Mouse (Mus musculus): ENCODE measurements around the gene Nudt16l1. TPM values are rescaled to one million over a fixed set of nuclear protein-coding genes. Genes with fewer than 3 reads are reported as not detected.

Gene Nudt16l1
- polyA plus RNA-seq (2014; fragmentation: Nextera tagmentation; extraction: Ambion mirVana) = 135 and 140 TPM in 2 replicates

- Histone ChIP-seq H3K27ac (ENCODE audit: low read depth, low read length) (peak within 1 kb of the TSS; percentile 78), H3K4me1 (ENCODE audit: control insufficient read depth, insufficient read depth, low read length) (peaks cover 8% of the 10 kb centered on the region), H3K9me3 (ENCODE audit: control insufficient read depth, low read length) (no peaks in the 10 kb centered on the region), H3K36me3 (ENCODE audit: control insufficient read depth, insufficient read depth, low read length) (peaks cover 58% of the 10 kb centered on the region), H3K4me2 (ENCODE audit: low read depth, low read length) (peak within 1 kb of the TSS; percentile 91), H3K4me3 (ENCODE audit: low read depth, low read length) (peak within 1 kb of the TSS; percentile 60), H3K27me3 (ENCODE audit: control insufficient read depth, insufficient read depth, low read length) (no peaks in the 10 kb centered on the region), H3K9ac (replicated peaks; ENCODE audit: low read depth, low read length) (peak within 1 kb of the TSS; percentile 88)
- 9% methylated on average over 2 of the region's 2 CpGs for WGBS
- ATAC-seq (ENCODE audit: low read depth) = no peak; the same call in 1 of the 2 replicates
These were observed at the start of gene Nudt16l1 for GRCm38 (mm10) chr16:4938461-4938860. Nudt16l1 (plus strand) TSS chr16:4938761.

- Histone ChIP-seq H3K4me1 (ENCODE audit: control insufficient read depth, insufficient read depth, low read length) (peaks cover 25% of the 10 kb centered on the region), H3K4me2 (ENCODE audit: low read depth, low read length) (no peak overlapping the region), H3K36me3 (ENCODE audit: control insufficient read depth, insufficient read depth, low read length) (no peaks in the 10 kb centered on the region), H3K9ac (replicated peaks; ENCODE audit: low read depth, low read length) (no peak overlapping the region), H3K4me3 (ENCODE audit: low read depth, low read length) (no peak overlapping the region), H3K27ac (ENCODE audit: low read depth, low read length) (no peak overlapping the region), H3K27me3 (ENCODE audit: control insufficient read depth, insufficient read depth, low read length) (no peaks in the 10 kb centered on the region), H3K9me3 (ENCODE audit: control insufficient read depth, low read length) (no peaks in the 10 kb centered on the region)
- WGBS = 74% methylated on average over 4 of the region's 4 CpGs
- no peak for ATAC-seq (ENCODE audit: low read depth)
These were observed 48.3 kb upstream of the Nudt16l1 start for GRCm38 (mm10) chr16:4890201-4890709.

GRCm38 (mm10) chr16:4892171-4892570, 46.4 kb upstream of the Nudt16l1 start:
- ATAC-seq (ENCODE audit: low read depth) = no peak
- no peak overlapping the region for H3K4me3 ChIP-seq (ENCODE audit: low read depth, low read length)
- no peak overlapping the region for H3K9ac ChIP-seq (replicated peaks; ENCODE audit: low read depth, low read length)
- H3K4me2 ChIP-seq (ENCODE audit: low read depth, low read length) = no peak overlapping the region
- peaks cover 19% of the 10 kb centered on the region for H3K4me1 ChIP-seq (ENCODE audit: control insufficient read depth, insufficient read depth, low read length)
- WGBS = 91% methylated on average over 6 of the region's 6 CpGs
- H3K9me3 ChIP-seq (ENCODE audit: control insufficient read depth, low read length) = no peaks in the 10 kb centered on the region
- H3K27me3 ChIP-seq (ENCODE audit: control insufficient read depth, insufficient read depth, low read length) = no peaks in the 10 kb centered on the region
- no peaks in the 10 kb centered on the region for H3K36me3 ChIP-seq (ENCODE audit: control insufficient read depth, insufficient read depth, low read length)
- no peak overlapping the region for H3K27ac ChIP-seq (ENCODE audit: low read depth, low read length)

GRCm38 (mm10) chr16:4894201-4894908, 44.2 kb upstream of the Nudt16l1 start:
- peaks cover 2% of the 10 kb centered on the region; the same call in 1 of the 2 replicates for H3K4me1 ChIP-seq (ENCODE audit: control insufficient read depth, insufficient read depth, low read length)
- WGBS = 82% methylated on average over 7 of the region's 7 CpGs
- no peaks in the 10 kb centered on the region for H3K9me3 ChIP-seq (ENCODE audit: control insufficient read depth, low read length)
- H3K4me2 ChIP-seq (ENCODE audit: low read depth, low read length) = no peak overlapping the region
- no peak overlapping the region for H3K4me3 ChIP-seq (ENCODE audit: low read depth, low read length)
- no peak overlapping the region for H3K9ac ChIP-seq (replicated peaks; ENCODE audit: low read depth, low read length)
- no peaks in the 10 kb centered on the region for H3K27me3 ChIP-seq (ENCODE audit: control insufficient read depth, insufficient read depth, low read length)
- H3K27ac ChIP-seq (ENCODE audit: low read depth, low read length) = no peak overlapping the region
- ATAC-seq (ENCODE audit: low read depth) = no peak
- H3K36me3 ChIP-seq (ENCODE audit: control insufficient read depth, insufficient read depth, low read length) = no peaks in the 10 kb centered on the region

- H3K27me3 ChIP-seq (ENCODE audit: control insufficient read depth, insufficient read depth, low read length) = no peaks in the 10 kb centered on the region
- H3K36me3 ChIP-seq (ENCODE audit: control insufficient read depth, insufficient read depth, low read length) = no peaks in the 10 kb centered on the region
- H3K9ac ChIP-seq (replicated peaks; ENCODE audit: low read depth, low read length) = no peak overlapping the region
- no peak for ATAC-seq (ENCODE audit: low read depth)
- H3K27ac ChIP-seq (ENCODE audit: low read depth, low read length) = no peak overlapping the region
- 82% methylated on average over 5 of the region's 5 CpGs for WGBS
- H3K9me3 ChIP-seq (ENCODE audit: control insufficient read depth, low read length) = no peaks in the 10 kb centered on the region
- H3K4me2 ChIP-seq (ENCODE audit: low read depth, low read length) = no peak overlapping the region
- H3K4me1 ChIP-seq (ENCODE audit: control insufficient read depth, insufficient read depth, low read length) = peaks cover 2% of the 10 kb centered on the region; the same call in 1 of the 2 replicates
- H3K4me3 ChIP-seq (ENCODE audit: low read depth, low read length) = no peak overlapping the region
These were observed 42.1 kb upstream of the Nudt16l1 start for GRCm38 (mm10) chr16:4896249-4897027.

GRCm38 (mm10) chr16:4897146-4897730, 41.3 kb upstream of the Nudt16l1 start:
- WGBS = 53% methylated on average over 7 of the region's 7 CpGs
- Histone ChIP-seq H3K4me1 (ENCODE audit: control insufficient read depth, insufficient read depth, low read length) (peaks cover 2% of the 10 kb centered on the region; the same call in 1 of the 2 replicates), H3K4me2 (ENCODE audit: low read depth, low read length) (no peak overlapping the region), H3K9me3 (ENCODE audit: control insufficient read depth, low read length) (no peaks in the 10 kb centered on the region), H3K27ac (ENCODE audit: low read depth, low read length) (no peak overlapping the region), H3K4me3 (ENCODE audit: low read depth, low read length) (no peak overlapping the region), H3K36me3 (ENCODE audit: control insufficient read depth, insufficient read depth, low read length) (no peaks in the 10 kb centered on the region), H3K9ac (replicated peaks; ENCODE audit: low read depth, low read length) (no peak overlapping the region), H3K27me3 (ENCODE audit: control insufficient read depth, insufficient read depth, low read length) (no peaks in the 10 kb centered on the region)
- no peak for ATAC-seq (ENCODE audit: low read depth)

GRCm38 (mm10) chr16:4898881-4899280, 39.7 kb upstream of the Nudt16l1 start:
- no peak overlapping the region for H3K4me2 ChIP-seq (ENCODE audit: low read depth, low read length)
- H3K4me3 ChIP-seq (ENCODE audit: low read depth, low read length) = no peak overlapping the region
- H3K4me1 ChIP-seq (ENCODE audit: control insufficient read depth, insufficient read depth, low read length) = peaks cover 2% of the 10 kb centered on the region; the same call in 1 of the 2 replicates
- 89% methylated on average over 6 of the region's 6 CpGs for WGBS
- H3K27ac ChIP-seq (ENCODE audit: low read depth, low read length) = no peak overlapping the region
- no peaks in the 10 kb centered on the region for H3K36me3 ChIP-seq (ENCODE audit: control insufficient read depth, insufficient read depth, low read length)
- H3K9ac ChIP-seq (replicated peaks; ENCODE audit: low read depth, low read length) = no peak overlapping the region
- no peaks in the 10 kb centered on the region for H3K9me3 ChIP-seq (ENCODE audit: control insufficient read depth, low read length)
- no peaks in the 10 kb centered on the region for H3K27me3 ChIP-seq (ENCODE audit: control insufficient read depth, insufficient read depth, low read length)
- no peak for ATAC-seq (ENCODE audit: low read depth)

- no peak overlapping the region for H3K27ac ChIP-seq (ENCODE audit: low read depth, low read length)
- H3K4me2 ChIP-seq (ENCODE audit: low read depth, low read length) = no peak overlapping the region
- H3K9ac ChIP-seq (replicated peaks; ENCODE audit: low read depth, low read length) = no peak overlapping the region
- no peak for ATAC-seq (ENCODE audit: low read depth)
- peaks cover 2% of the 10 kb centered on the region; the same call in 1 of the 2 replicates for H3K4me1 ChIP-seq (ENCODE audit: control insufficient read depth, insufficient read depth, low read length)
- 76% methylated on average over 2 of the region's 2 CpGs for WGBS
- no peaks in the 10 kb centered on the region for H3K36me3 ChIP-seq (ENCODE audit: control insufficient read depth, insufficient read depth, low read length)
- H3K4me3 ChIP-seq (ENCODE audit: low read depth, low read length) = no peak overlapping the region
- H3K9me3 ChIP-seq (ENCODE audit: control insufficient read depth, low read length) = no peaks in the 10 kb centered on the region
- H3K27me3 ChIP-seq (ENCODE audit: control insufficient read depth, insufficient read depth, low read length) = no peaks in the 10 kb centered on the region
These were observed 38.9 kb upstream of the Nudt16l1 start for GRCm38 (mm10) chr16:4899711-4900110.

Measured in neural tube, embryonic 14.5 days (tissue).